Mouse (Mus musculus) ES-E14 (cell line): Measurements from ENCODE around the gene Glod4. TPM values are rescaled to one million over a fixed set of nuclear protein-coding genes. Genes with fewer than 3 reads are reported as not detected.
"Not testable (repeated sequence)": the region's sequence is repeated elsewhere in the genome, so short reads cannot be mapped to it uniquely, and the experiment has no call there.

ENCODE experiments used
- DNase-seq: peaks from one replicate; pipeline ENCODE4 v3.0.0-alpha.2; 2013; ENCODE audit warnings: low read depth, low spot score
- H3K27ac ChIP-seq: 2 replicates; pipeline ENCODE4 v1.5.1; 2012; ENCODE audit warnings: low read depth, mild to moderate bottlenecking, low read length, moderate library complexity, mixed read lengths; ENCODE audit not compliant: poor library complexity, insufficient read depth, severe bottlenecking
- H3K36me3 ChIP-seq: 2 replicates; pipeline ENCODE4 v1.6.1; 2012; ENCODE audit warnings: mild to moderate bottlenecking, low read length, moderate library complexity, mixed read lengths; ENCODE audit not compliant: control insufficient read depth, poor library complexity, insufficient read depth, severe bottlenecking
- H3K4me1 ChIP-seq, 2 experiments: fragments of 150-350 bp in 1 of 2; sonication (generic) in 1 of 2; 2 replicates each; pipeline ENCODE4 v1.6.1; 2012; ENCODE audit warnings: low read length in 2 of 2, mild to moderate bottlenecking in 1 of 2, mixed read lengths in 1 of 2; ENCODE audit not compliant: control insufficient read depth in 2 of 2, insufficient read depth in 2 of 2, poor library complexity in 1 of 2
- H3K4me3 ChIP-seq, 2 experiments: fragments of 150-350 bp in 1 of 2; sonication (generic) in 1 of 2; 2 replicates each; pipeline ENCODE4 v1.5.1; 2012; ENCODE audit warnings: low read length in 2 of 2, low read depth in 1 of 2, mild to moderate bottlenecking in 1 of 2, mixed read lengths in 1 of 2; ENCODE audit not compliant: insufficient read depth in 1 of 2, poor library complexity in 1 of 2, severe bottlenecking in 1 of 2
- H3K9ac ChIP-seq: 2 replicates; pipeline ENCODE4 v1.6.1; 2012; ENCODE audit warnings: low read depth, mild to moderate bottlenecking, low read length, mixed read lengths; ENCODE audit not compliant: poor library complexity, insufficient read depth, severe bottlenecking
- H3K9me3 ChIP-seq: fragments of 150-350 bp; sonication (generic); 2 replicates; pipeline ENCODE4 v1.6.1; 2012; ENCODE audit warnings: low read depth, mild to moderate bottlenecking, low read length; ENCODE audit not compliant: control insufficient read depth, insufficient read depth
- CHD2 ChIP-seq: IDR thresholded peaks from 2 replicates; pipeline ENCODE4 v1.6.1; 2014; ENCODE audit warnings: mild to moderate bottlenecking, low read depth, low read length, inconsistent platforms
- HCFC1 ChIP-seq: IDR thresholded peaks from 2 replicates; pipeline ENCODE4 v1.6.1; 2012; ENCODE audit warnings: low read length, inconsistent platforms, borderline replicate concordance; ENCODE audit not compliant: insufficient read depth
- MAFK ChIP-seq: IDR thresholded peaks from 2 replicates; pipeline ENCODE4 v1.6.1; 2014; ENCODE audit warnings: mild to moderate bottlenecking, low read depth, low read length, inconsistent platforms; ENCODE audit not compliant: insufficient read depth
- ZC3H11A ChIP-seq: IDR thresholded peaks from 2 replicates; pipeline ENCODE4 v1.6.1; 2012; ENCODE audit warnings: low read depth, mild to moderate bottlenecking, inconsistent platforms, low read length, borderline replicate concordance
- ZNF384 ChIP-seq: IDR thresholded peaks from 2 replicates; pipeline ENCODE4 v1.6.1; 2012; ENCODE audit warnings: low read depth, low read length, inconsistent platforms
- in situ Hi-C, 2 experiments: fragments of 600-800 bp; cut with MboI; formaldehyde crosslinking; loops; one replicate each; pipeline ENCODE4 v1.15.1; 2025; ENCODE audit warnings: low sequenced_read_pairs in 2 of 2, inconsistent platforms in 1 of 2; ENCODE audit not compliant: unreplicated experiment in 2 of 2
- total RNA-seq: library from RNA; depleted of rRNA; stranded (reverse); fragments of 300-350 nt; gene quantifications from 2 replicates; pipeline ENCODE4 v1.2.3, GENCODE M21; 2012

Glod4 gene
- total RNA-seq, 1 experiment, result 65.5 TPM

DNA sequence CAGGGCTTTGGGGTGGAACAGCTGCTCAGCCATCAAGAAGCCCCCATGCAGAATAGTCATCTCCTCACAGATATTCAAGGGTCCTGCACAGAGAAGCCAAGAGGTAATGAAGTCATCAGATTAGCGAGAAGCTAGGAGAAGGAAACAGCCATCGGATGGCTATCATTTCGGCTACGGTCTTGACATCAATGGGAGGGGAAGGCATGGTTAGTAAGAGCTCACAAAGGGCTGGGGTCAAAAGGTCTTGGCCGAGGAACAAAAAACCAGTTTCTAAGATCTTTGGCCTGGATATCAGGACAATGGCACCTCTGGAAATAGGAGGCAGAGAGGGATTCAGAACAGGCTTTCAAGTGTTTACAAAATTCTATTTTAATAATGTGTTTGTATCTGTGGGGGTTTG is 29.7 kb downstream of the Glod4 start:
- peaks cover 38% of the 10 kb centered on the region for H3K36me3 ChIP-seq
- in situ Hi-C loops, result no loop called here
- TF ChIP-seq ZC3H11A (no peak), ZNF384 (no peak)

DNA sequence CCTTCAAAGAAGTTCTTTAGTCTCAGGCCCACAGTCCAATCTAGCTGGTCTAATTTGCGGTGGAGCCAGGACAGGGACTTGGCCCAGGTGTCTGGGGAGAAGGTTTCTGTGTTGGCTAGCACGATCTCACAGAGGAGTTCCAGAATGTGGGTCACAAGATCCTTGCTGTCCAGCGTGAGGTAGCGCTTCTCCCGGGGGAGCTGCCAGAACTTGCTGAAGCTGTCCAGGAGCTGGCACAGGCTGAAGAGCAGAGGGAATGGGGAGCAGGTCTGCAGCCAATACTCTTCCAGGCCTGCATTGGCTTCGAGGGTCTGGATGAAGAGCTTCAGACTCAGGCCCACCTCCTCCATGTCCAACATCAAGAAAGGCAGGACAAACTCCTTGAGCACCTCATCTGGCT is 31.9 kb downstream of the Glod4 start:
- H3K27ac ChIP-seq, H3K4me3 ChIP-seq, DNase-seq, in situ Hi-C loops, H3K9me3 ChIP-seq, H3K9ac ChIP-seq, H3K4me1 ChIP-seq: not testable (repeated sequence)
- H3K36me3 ChIP-seq, result peaks cover 38% of the 10 kb centered on the region

More for the DNA sequence above, 29.7 kb downstream of the Glod4 start:
- H3K9me3 ChIP-seq, result no peaks in the 10 kb centered on the region
- no peak overlapping the region for H3K9ac ChIP-seq
- H3K4me3 ChIP-seq, result no peak overlapping the region
- peaks cover 0 to 6% of the 10 kb centered on the region in 2 experiments; a peak in 1 of 4 replicates for H3K4me1 ChIP-seq
- no peak for DNase-seq
- no peak overlapping the region for H3K27ac ChIP-seq

DNA sequence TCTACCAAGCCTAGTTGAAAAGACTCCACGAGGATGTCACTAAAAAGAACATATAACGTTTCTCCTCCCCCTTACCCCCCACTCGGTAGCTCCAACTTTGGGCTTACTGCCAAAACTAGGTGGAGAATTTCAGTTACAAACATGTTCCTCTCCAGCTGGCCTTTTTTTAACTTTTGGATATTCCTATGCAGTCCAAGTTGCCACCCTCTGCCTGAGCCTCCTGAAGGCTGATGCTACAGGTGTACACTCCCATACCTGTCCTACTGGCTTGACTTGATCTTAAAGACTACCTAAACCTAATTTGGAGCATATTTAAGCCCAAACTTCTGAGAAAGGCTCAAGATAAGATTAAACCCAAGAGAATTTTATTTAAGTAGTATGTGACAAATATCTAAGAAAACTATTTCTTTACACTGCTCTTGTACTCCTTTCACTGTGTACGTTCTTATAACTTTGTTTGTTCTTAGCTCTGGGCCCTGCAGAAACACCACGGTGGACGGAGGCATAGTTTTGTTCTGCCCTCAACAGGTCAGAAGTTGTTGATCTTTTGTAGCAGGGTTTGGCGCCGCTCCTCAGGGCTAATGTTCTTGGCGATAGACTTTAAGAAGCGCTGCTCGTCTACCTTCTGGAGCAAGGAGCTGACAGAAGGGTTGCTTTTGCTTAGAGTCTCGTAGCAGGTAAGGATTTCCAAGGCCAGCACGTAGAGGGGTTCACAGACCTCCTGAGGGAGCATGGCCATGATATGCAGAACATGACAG is 33.1 kb downstream of the Glod4 start:
- peaks cover 33% of the 10 kb centered on the region for H3K36me3 ChIP-seq

DNA sequence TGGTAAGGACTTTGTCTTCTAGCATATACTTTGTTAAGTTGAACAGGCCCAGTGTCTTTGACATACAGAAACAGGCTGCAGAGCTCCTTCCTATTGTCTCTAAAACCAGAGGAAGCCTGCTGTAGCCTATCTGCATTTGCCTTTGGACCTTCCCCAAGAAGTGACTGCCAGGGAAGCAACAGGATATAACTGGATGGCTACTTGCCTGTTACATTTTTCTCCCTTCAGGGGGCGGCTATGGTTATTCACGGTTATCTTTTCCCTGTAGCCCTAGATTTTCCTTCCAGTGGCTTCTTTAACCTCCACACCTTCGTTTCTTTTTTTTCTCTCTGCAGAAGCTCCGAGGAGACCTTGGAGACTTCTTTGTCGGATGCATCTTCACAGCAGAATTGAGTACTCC is 36.7 kb downstream of the Glod4 start:
- H3K27ac ChIP-seq, result no peak overlapping the region
- TF ChIP-seq ZNF384, result no peak
- no peak for TF ChIP-seq MAFK
- no peak for TF ChIP-seq CHD2
- no peak for TF ChIP-seq ZC3H11A
- TF ChIP-seq HCFC1, result no peak
- peaks cover 8% of the 10 kb centered on the region for H3K36me3 ChIP-seq
- no peaks in the 10 kb centered on the region for H3K9me3 ChIP-seq
- no peak overlapping the region for H3K9ac ChIP-seq
- DNase-seq, result no peak
- no peak overlapping the region for H3K4me3 ChIP-seq
- no peaks in the 10 kb centered on the region for H3K4me1 ChIP-seq
- in situ Hi-C loops, result no loop called here

More for the DNA sequence above, 33.1 kb downstream of the Glod4 start:
- no peak overlapping the region for H3K27ac ChIP-seq
- no peaks in the 10 kb centered on the region for H3K9me3 ChIP-seq
- H3K4me3 ChIP-seq, result no peak overlapping the region
- no peak overlapping the region for H3K9ac ChIP-seq
- DNase-seq, result no peak
- TF ChIP-seq CHD2 (no peak), ZNF384 (no peak)
- in situ Hi-C loops, result no loop called here
- no peaks in the 10 kb centered on the region for H3K4me1 ChIP-seq
